Comparison of ENCODE assay signal across 8 mouse cellular contexts in genomic region chr11:4260463-4261187, GRCm38 (mm10). TPM values are rescaled to one million over a fixed set of nuclear protein-coding genes. Genes with fewer than 3 reads are reported as not detected.
DNase-seq lines count a peak whose midpoint lies in the region; ATAC-seq lines count a peak whose summit lies in the region.

No protein-coding gene starts in this region.

- 66% methylated on average over 14 of the region's 14 CpGs for WGBS in heart, embryonic 10.5 days

- no peak for ATAC-seq in cerebellum, adult (ENCODE audit: insufficient number of reproducible peaks, low FRiP score, low TSS enrichment)
- ATAC-seq in megakaryocyte progenitor cell, adult 5-6 weeks (replicated peaks; ENCODE audit: poor library complexity): peak; percentile 13; the same call in 1 of the 2 replicates

- H3K27ac ChIP-seq in heart, embryonic 10.5 days: peak overlapping the region; percentile 56

- no peaks in the 10 kb centered on the region for H3K36me3 ChIP-seq in heart, embryonic 10.5 days

- peaks cover 41% of the 10 kb centered on the region for H3K27me3 ChIP-seq in heart, embryonic 10.5 days (ENCODE audit: insufficient read depth, poor library complexity, severe bottlenecking)

- DNase-seq in cerebellum, postnatal 25 days: peak; percentile 55 to 66
- peak; percentile 40 for DNase-seq in MEL-GATA-1-ER (ENCODE audit: extremely low read depth, low read depth)
- no peak for DNase-seq in heart, embryonic 10.5 days (ENCODE audit: low spot score)
- peak; percentile 72 to 74 for DNase-seq in kidney, postnatal 36 days
- no peak for DNase-seq in layer of hippocampus, adult 11-12 months (ENCODE audit: low spot score)
- DNase-seq in left cerebral cortex, postnatal 25 days (ENCODE audit: low spot score in 2 of 2): no peak

- no peaks in the 10 kb centered on the region for H3K9me3 ChIP-seq in heart, embryonic 10.5 days

- H3K4me3 ChIP-seq in heart, embryonic 10.5 days: no peak overlapping the region

- intact Hi-C loops in left cerebral cortex, postnatal 25 days (cut with DNase I): no loop called here

- peaks cover 50% of the 10 kb centered on the region for H3K4me1 ChIP-seq in heart, embryonic 10.5 days

RNA-seq across cellular contexts. Expression of gene Lif, which starts 3.3 kb away (rescaled TPM):
- polyA plus RNA-seq in heart, embryonic 10.5 days (2016; fragmentation: Nextera tagmentation; extraction: Ambion mirVana): 0.11 and 0.21 TPM in 2 replicates
- total RNA-seq in megakaryocyte progenitor cell, adult 5-6 weeks (2015): 0.12 and 1.4 TPM in 2 replicates
- 0.20 and 0.37 TPM in 2 replicates for total RNA-seq in megakaryocyte progenitor cell, adult 5-6 weeks (2017)
- total RNA-seq in left cerebral cortex, postnatal 25 days (2021): under 1 TPM; 0.23 to 0.25 TPM

RNA-seq across cellular contexts. Expression of gene Osm, which starts 24.4 kb away (rescaled TPM):
- 0.05 and 0.06 TPM in 2 replicates for polyA plus RNA-seq in heart, embryonic 10.5 days (2016; fragmentation: Nextera tagmentation; extraction: Ambion mirVana)
- 11.4 and 20.2 TPM in 2 replicates for total RNA-seq in megakaryocyte progenitor cell, adult 5-6 weeks (2015)
- 8.4 and 26.8 TPM in 2 replicates for total RNA-seq in megakaryocyte progenitor cell, adult 5-6 weeks (2017)
- total RNA-seq in left cerebral cortex, postnatal 25 days (2021): under 1 TPM in 1 of 2 experiments, not detected in 1; 0.16 TPM

RNA-seq across cellular contexts. Expression of gene Castor1, which starts 42.6 kb away (rescaled TPM):
- 1.5 and 1.7 TPM in 2 replicates for polyA plus RNA-seq in heart, embryonic 10.5 days (2016; fragmentation: Nextera tagmentation; extraction: Ambion mirVana)
- total RNA-seq in megakaryocyte progenitor cell, adult 5-6 weeks (2015): 0.59 and 0.61 TPM in 2 replicates
- 0.42 and 0.47 TPM in 2 replicates for total RNA-seq in megakaryocyte progenitor cell, adult 5-6 weeks (2017)
- 1 to 10 TPM; 3.9 to 6.1 TPM for total RNA-seq in left cerebral cortex, postnatal 25 days (2021)

Comparison
In these comparisons a context has a peak if more than half of its experiments do, and no peak if none do; other contexts are left out.
1. DNase-seq: peak in cerebellum, postnatal 25 days (2 of 2), MEL-GATA-1-ER (single experiment) and kidney, postnatal 36 days (2 of 2); none in heart, embryonic 10.5 days (single experiment), layer of hippocampus, adult 11-12 months (single experiment) and left cerebral cortex, postnatal 25 days (0 of 2).
2. RNA of gene Osm, which starts 24.4 kb away (total RNA-seq): 8.4 to 26.8 TPM in megakaryocyte progenitor cell, adult 5-6 weeks; 0.16 TPM in left cerebral cortex, postnatal 25 days; every median in the first group is over 4 times any median in the second.